Mouse (Mus musculus) gonadal fat pad, adult 2 months (tissue): ENCODE measurements around the gene Ubl4b. TPM values are rescaled to one million over a fixed set of nuclear protein-coding genes. Genes with fewer than 3 reads are reported as not detected.

Source experiments
- DNase-seq: peaks from one replicate; pipeline ENCODE4 v3.0.0-alpha.2; 2012; ENCODE audit warnings: low read depth
- polyA plus RNA-seq: library from polyadenylated mRNA; depleted of rRNA; stranded (reverse); fragments of >200 nt; gene quantifications from 2 replicates; pipeline ENCODE4 v1.2.3, GENCODE M21; 2012

The Ubl4b gene
- polyA plus RNA-seq, 1 experiment, result 2.7 TPM

GRCm38 (mm10) chr3:107568721-107569120, 13.8 kb upstream of the Ubl4b start:
- no peak for DNase-seq

- no peak for DNase-seq
Measured at GRCm38 (mm10) chr3:107567766-107568165, 12.9 kb upstream of the Ubl4b start.

- no peak for DNase-seq
Measured at GRCm38 (mm10) chr3:107565331-107565730, 10.5 kb upstream of the Ubl4b start.

- DNase-seq, result no peak
Measured at GRCm38 (mm10) chr3:107563880-107564279, 9.0 kb upstream of the Ubl4b start.

GRCm38 (mm10) chr3:107562591-107562990, 7.7 kb upstream of the Ubl4b start:
- no peak for DNase-seq

- no peak for DNase-seq
Measured at GRCm38 (mm10) chr3:107562104-107562503, 7.2 kb upstream of the Ubl4b start.

- no peak for DNase-seq
Measured at GRCm38 (mm10) chr3:107559183-107559582, 4.3 kb upstream of the Ubl4b start.

- DNase-seq, result no peak
Measured at GRCm38 (mm10) chr3:107558740-107559139, 3.9 kb upstream of the Ubl4b start.

- DNase-seq, result no peak
Measured at GRCm38 (mm10) chr3:107550409-107551049, 4.3 kb downstream of the Ubl4b start.

GRCm38 (mm10) chr3:107546956-107547355, 7.9 kb downstream of the Ubl4b start:
- DNase-seq, result no peak

GRCm38 (mm10) chr3:107545716-107546412, 9.0 kb downstream of the Ubl4b start:
- no peak for DNase-seq

- no peak for DNase-seq
Measured at GRCm38 (mm10) chr3:107545278-107545677, 9.6 kb downstream of the Ubl4b start.

GRCm38 (mm10) chr3:107543158-107544080, 11.5 kb downstream of the Ubl4b start:
- no peak for DNase-seq

GRCm38 (mm10) chr3:107542584-107542983, 12.3 kb downstream of the Ubl4b start:
- no peak for DNase-seq

- no peak for DNase-seq
Measured at GRCm38 (mm10) chr3:107537504-107537889, 17.4 kb downstream of the Ubl4b start.

- no peak for DNase-seq
Measured at GRCm38 (mm10) chr3:107536810-107537503, 17.9 kb downstream of the Ubl4b start.

- DNase-seq, result no peak
Measured at GRCm38 (mm10) chr3:107534951-107535350, 19.9 kb downstream of the Ubl4b start.

- no peak for DNase-seq
Measured at GRCm38 (mm10) chr3:107533532-107533931, 21.3 kb downstream of the Ubl4b start.

- DNase-seq, result no peak
Measured at GRCm38 (mm10) chr3:107530581-107530980, 24.3 kb downstream of the Ubl4b start.

- no peak for DNase-seq
Measured at GRCm38 (mm10) chr3:107529182-107529581, 25.7 kb downstream of the Ubl4b start.

GRCm38 (mm10) chr3:107528401-107529118, 26.3 kb downstream of the Ubl4b start:
- no peak for DNase-seq
